Mouse (Mus musculus) cortical plate, adult 2 months (tissue): ENCODE results near the gene Ahsg.

Experiments
- CTCF ChIP-seq: fragments of 200-500 bp; IDR thresholded peaks from 2 replicates; pipeline ENCODE4 v1.5.1; 2011; ENCODE audit warnings: mild to moderate bottlenecking, control low read depth, low read length; ENCODE audit not compliant: insufficient read depth; ENCODE audit errors: extremely low read depth
- POLR2A ChIP-seq: fragments of 200-500 bp; IDR thresholded peaks from 2 replicates; pipeline ENCODE4 v1.6.1; 2011; ENCODE audit warnings: mild to moderate bottlenecking, low read length, control low read depth; ENCODE audit not compliant: insufficient read depth; ENCODE audit errors: extremely low read depth

DNA sequence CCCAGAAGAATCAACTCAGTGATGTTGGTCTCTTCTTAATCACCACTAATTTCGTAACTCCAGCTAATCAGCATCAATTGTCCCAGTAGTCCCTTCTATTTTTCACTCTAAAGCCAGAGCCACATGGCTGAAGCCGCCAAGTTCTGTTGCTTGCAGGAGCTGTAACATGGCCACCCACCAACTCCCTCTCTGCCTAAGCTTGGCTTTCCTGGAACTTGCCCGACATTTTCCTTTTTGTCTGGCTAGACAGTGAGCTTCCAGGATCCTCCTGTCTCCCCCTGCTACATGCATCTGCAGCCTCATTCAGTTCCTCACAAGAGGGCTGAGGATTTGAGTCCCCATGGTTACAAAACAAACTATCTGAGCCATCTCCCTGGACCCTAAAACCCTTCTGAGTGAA lies 20.9 kb downstream of the Ahsg start:
- no peak for TF ChIP-seq CTCF
- no peak for TF ChIP-seq POLR2A
